Comparison of ENCODE assay signal across 8 mouse cellular contexts in the genomic region with DNA sequence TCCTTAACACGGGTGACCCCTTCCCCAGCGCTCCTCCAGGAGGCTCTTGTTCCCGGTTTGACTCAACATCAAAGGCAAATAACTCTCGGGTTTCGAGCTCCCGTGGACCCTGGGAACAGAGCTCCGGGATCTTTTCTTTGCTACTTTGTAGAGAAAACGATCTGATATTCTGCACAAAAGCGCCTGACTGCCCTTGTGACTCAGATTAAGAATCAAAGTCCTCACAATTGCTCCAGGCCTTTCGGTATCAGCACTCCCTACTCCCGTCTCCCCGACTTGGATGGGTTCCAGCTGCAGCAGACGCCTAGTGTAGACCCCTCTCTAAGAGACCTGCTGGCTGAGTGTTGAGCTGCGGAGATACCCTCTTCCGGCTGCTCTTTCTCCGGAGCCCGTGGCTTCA. TPM values are rescaled to one million over a fixed set of nuclear protein-coding genes. Genes with fewer than 3 reads are reported as not detected.
A peak's percentile ranks its signal among the peaks of the same experiment; 100 is the strongest.
DNase-seq lines count a peak whose midpoint lies in the region; ATAC-seq and TF ChIP-seq lines count a peak whose summit lies in the region.
"Had no signal": no experiment of that assay in that cellular context is flagged by ENCODE, and none has a peak within 500 bp of the region (broad histone marks: within the 10 kb centered on the region; RNA-seq: fewer than 3 reads in every experiment).

No protein-coding gene starts in this region.

- no peaks in the 10 kb centered on the region for H3K79me2 ChIP-seq in heart, adult 2 months (replicated peaks; ENCODE audit: control insufficient read depth, insufficient read depth, low read length)

- TF ChIP-seq CTCF in heart, adult 2 months (IDR thresholded peaks at IDR 0.05): no peak

- peak overlapping the region; percentile 40 for H3K4me2 ChIP-seq in heart, embryonic 14.5 days (ENCODE audit: low read length)
- no peak overlapping the region for H3K4me2 ChIP-seq in embryonic facial prominence, embryonic 11.5 days (ENCODE audit: low read depth, low read length)
- H3K4me2 ChIP-seq in forebrain, embryonic 15.5 days (replicated peaks): no peak overlapping the region; the same call in 1 of the 2 replicates
- no peak overlapping the region for H3K4me2 ChIP-seq in midbrain, embryonic 11.5 days

- peak; percentile 68; the same call in 1 of the 2 replicates for ATAC-seq in heart, embryonic 14.5 days (ENCODE audit: insufficient number of reproducible peaks, insufficient read depth, low FRiP score, low read depth)
- ATAC-seq in embryonic facial prominence, embryonic 11.5 days (replicated peaks; ENCODE audit: insufficient number of reproducible peaks, low FRiP score, low TSS enrichment, low read depth): peak; percentile 70; the same call in 1 of the 2 replicates
- ATAC-seq in forebrain, embryonic 15.5 days (replicated peaks): peak; percentile 57; the same call in 1 of the 2 replicates
- ATAC-seq in midbrain, embryonic 11.5 days (ENCODE audit: low FRiP score): no peak
- ATAC-seq: inflammation-experienced regulatory T-cells, adult 6 months had no signal

- peak overlapping the region; percentile 0; the same call in 1 of the 2 replicates for H3K9ac ChIP-seq in heart, embryonic 14.5 days (ENCODE audit: low read length)
- no peak overlapping the region for H3K9ac ChIP-seq in heart, adult 2 months (ENCODE audit: low read depth, low read length)
- no peak overlapping the region for H3K9ac ChIP-seq in embryonic facial prominence, embryonic 11.5 days (replicated peaks; ENCODE audit: low read length)
- no peak overlapping the region for H3K9ac ChIP-seq in forebrain, embryonic 15.5 days (replicated peaks)
- H3K9ac ChIP-seq in midbrain, embryonic 11.5 days (ENCODE audit: low read length): no peak overlapping the region

- no peaks in the 10 kb centered on the region for H3K9me3 ChIP-seq in heart, embryonic 14.5 days (ENCODE audit: control insufficient read depth, low read length)
- no peaks in the 10 kb centered on the region for H3K9me3 ChIP-seq in embryonic facial prominence, embryonic 11.5 days (replicated peaks; ENCODE audit: control insufficient read depth, low read length)
- no peaks in the 10 kb centered on the region for H3K9me3 ChIP-seq in forebrain, embryonic 15.5 days
- no peaks in the 10 kb centered on the region for H3K9me3 ChIP-seq in midbrain, embryonic 11.5 days (ENCODE audit: control insufficient read depth, low read length)

- peak overlapping the region; percentile 48 to 65 for H3K27ac ChIP-seq in heart, embryonic 14.5 days (replicated peaks in 1 of 2; ENCODE audit: control insufficient read depth in 1 of 2, insufficient read depth in 1 of 2, low read depth in 2 of 2, low read length in 2 of 2)
- no peak overlapping the region for H3K27ac ChIP-seq in heart, adult 2 months
- no peak overlapping the region; the same call in 1 of the 2 replicates for H3K27ac ChIP-seq in embryonic facial prominence, embryonic 11.5 days (replicated peaks; ENCODE audit: low read depth, low read length)
- no peak overlapping the region for H3K27ac ChIP-seq in forebrain, embryonic 15.5 days (replicated peaks)
- H3K27ac ChIP-seq in midbrain, embryonic 11.5 days (ENCODE audit: low read depth, low read length): no peak overlapping the region

- no peak for TF ChIP-seq EP300 in heart, adult 2 months (IDR thresholded peaks at IDR 0.05; ENCODE audit: insufficient read depth, low read depth, low read length)

- H3K4me3 ChIP-seq in heart, embryonic 14.5 days (ENCODE audit: control insufficient read depth in 1 of 2, insufficient read depth in 1 of 2, low read depth in 1 of 2, low read length in 2 of 2): no peak overlapping the region
- no peak overlapping the region for H3K4me3 ChIP-seq in heart, adult 2 months
- no peak overlapping the region for H3K4me3 ChIP-seq in embryonic facial prominence, embryonic 11.5 days (ENCODE audit: low read depth, low read length)
- H3K4me3 ChIP-seq in forebrain, embryonic 15.5 days: no peak overlapping the region
- H3K4me3 ChIP-seq in midbrain, embryonic 11.5 days (ENCODE audit: low read depth, low read length): no peak overlapping the region

- no peak for TF ChIP-seq POLR2A in heart, adult 2 months (IDR thresholded peaks at IDR 0.05; ENCODE audit: insufficient read depth, low read depth, low read length)

- 7% methylated on average over 17 of the region's 17 CpGs for WGBS in heart, embryonic 14.5 days
- WGBS in heart, adult 2 months: 35% methylated on average over 17 of the region's 17 CpGs
- 35% methylated on average over 17 of the region's 17 CpGs for WGBS in embryonic facial prominence, embryonic 11.5 days
- 22% methylated on average over 17 of the region's 17 CpGs for whole genome bisulfite sequencing in forebrain, embryonic 15.5 days
- WGBS in midbrain, embryonic 11.5 days: 47% methylated on average over 17 of the region's 17 CpGs

- no peak for DNase-seq in heart, adult 2 months
- peak; percentile 61 for DNase-seq in embryonic facial prominence, embryonic 11.5 days (ENCODE audit: low spot score)
- peak; percentile 89 for DNase-seq in midbrain, embryonic 11.5 days (ENCODE audit: low spot score, missing footprints)
- DNase-seq in layer of hippocampus, adult 9-10 months (ENCODE audit: low spot score): no peak
- DNase-seq in Muller cell, postnatal 12 days (ENCODE audit: inconsistent ontology term): no peak

- intact Hi-C loops in heart, adult 2 months (cut with DNase I): loop anchor here (5.0 kb wide), 1 partner anchor 33 kb away; a partner anchor contains a TSS

- H3K4me1 ChIP-seq in heart, embryonic 14.5 days (ENCODE audit: control insufficient read depth in 2 of 2, insufficient read depth in 2 of 2, low read length in 2 of 2): peaks cover 18 to 36% of the 10 kb centered on the region in 2 experiments
- peaks cover 5% of the 10 kb centered on the region for H3K4me1 ChIP-seq in heart, adult 2 months (ENCODE audit: control insufficient read depth, insufficient read depth, low read length)
- H3K4me1 ChIP-seq in embryonic facial prominence, embryonic 11.5 days (ENCODE audit: control insufficient read depth, insufficient read depth, low read length): no peaks in the 10 kb centered on the region
- H3K4me1 ChIP-seq in forebrain, embryonic 15.5 days: peaks cover 8% of the 10 kb centered on the region; the same call in 1 of the 2 replicates
- H3K4me1 ChIP-seq in midbrain, embryonic 11.5 days (ENCODE audit: control insufficient read depth, insufficient read depth, low read length): peaks cover 7% of the 10 kb centered on the region

- H3K27me3 ChIP-seq in heart, embryonic 14.5 days (ENCODE audit: control insufficient read depth, insufficient read depth, low read length): no peaks in the 10 kb centered on the region
- no peaks in the 10 kb centered on the region for H3K27me3 ChIP-seq in heart, adult 2 months (ENCODE audit: control insufficient read depth, insufficient read depth, low read length)
- H3K27me3 ChIP-seq in embryonic facial prominence, embryonic 11.5 days (ENCODE audit: control insufficient read depth, insufficient read depth, low read length): no peaks in the 10 kb centered on the region
- no peaks in the 10 kb centered on the region for H3K27me3 ChIP-seq in forebrain, embryonic 15.5 days
- H3K27me3 ChIP-seq in midbrain, embryonic 11.5 days (ENCODE audit: control insufficient read depth, insufficient read depth, low read length): no peaks in the 10 kb centered on the region

- H3K36me3 ChIP-seq in heart, embryonic 14.5 days (ENCODE audit: control insufficient read depth, insufficient read depth, low read length): no peaks in the 10 kb centered on the region
- H3K36me3 ChIP-seq in heart, adult 2 months (ENCODE audit: control insufficient read depth, insufficient read depth, low read length): no peaks in the 10 kb centered on the region
- H3K36me3 ChIP-seq in embryonic facial prominence, embryonic 11.5 days (replicated peaks; ENCODE audit: control insufficient read depth, insufficient read depth, low read depth, low read length): no peaks in the 10 kb centered on the region
- no peaks in the 10 kb centered on the region for H3K36me3 ChIP-seq in forebrain, embryonic 15.5 days
- no peaks in the 10 kb centered on the region for H3K36me3 ChIP-seq in midbrain, embryonic 11.5 days (ENCODE audit: control insufficient read depth, insufficient read depth, low read length)

RNA-seq across cellular contexts. Expression of a gene that starts 33.1 kb away (rescaled TPM):
- polyA plus RNA-seq in heart, embryonic 14.5 days (2014; fragmentation: Nextera tagmentation; extraction: Ambion mirVana): 49.2 and 56.2 TPM in 2 replicates
- 10 to 100 TPM; 26.1 to 44.6 TPM for total RNA-seq in heart, adult 2 months (2021)
- 25.1 and 39.2 TPM in 2 replicates for polyA plus RNA-seq in heart, adult 2 months (2012; rRNA removed)
- polyA plus RNA-seq in embryonic facial prominence, embryonic 11.5 days (2014; fragmentation: Nextera tagmentation; extraction: Ambion mirVana): 38.5 and 41.8 TPM in 2 replicates
- polyA plus RNA-seq in forebrain, embryonic 15.5 days (2015; fragmentation: Nextera tagmentation; extraction: Ambion mirVana): 38.4 and 42.6 TPM in 2 replicates
- 27.6 and 28.9 TPM in 2 replicates for polyA plus RNA-seq in midbrain, embryonic 11.5 days (2014; fragmentation: Nextera tagmentation; extraction: Ambion mirVana)

Comparison
In these comparisons a context has a peak if more than half of its experiments do, and no peak if none do; other contexts are left out.
1. H3K27ac ChIP-seq: peak in heart, embryonic 14.5 days (2 of 2); none in heart, adult 2 months (single experiment), embryonic facial prominence, embryonic 11.5 days (single experiment), forebrain, embryonic 15.5 days (single experiment) and midbrain, embryonic 11.5 days (single experiment).
2. DNase-seq: peak in embryonic facial prominence, embryonic 11.5 days (single experiment) and midbrain, embryonic 11.5 days (single experiment); none in heart, adult 2 months (0 of 2), layer of hippocampus, adult 9-10 months (single experiment) and Muller cell, postnatal 12 days (single experiment).